Mouse (Mus musculus) frontal cortex, postnatal 25 days (tissue): ENCODE data around the gene Rusc1.
"Not testable (repeated sequence)": the region's sequence is repeated elsewhere in the genome, so short reads cannot be mapped to it uniquely, and the experiment has no call there.

ENCODE experiments used
- DNase-seq, 2 experiments: peaks; one replicate each; pipeline ENCODE4 v3.0.0; 2022; ENCODE audit warnings: low spot score in 2 of 2

Gene Rusc1

GRCm38 (mm10) chr3:89092509-89093090, 511 bp downstream of the Rusc1 start:
- DNase-seq, result no peak

GRCm38 (mm10) chr3:89091811-89092508, 1.2 kb downstream of the Rusc1 start:
- no peak for DNase-seq

- DNase-seq, result peak; percentile 64 to 74
Measured at GRCm38 (mm10) chr3:89090694-89091655, 2.1 kb downstream of the Rusc1 start.

GRCm38 (mm10) chr3:89089882-89090591, 3.1 kb downstream of the Rusc1 start:
- peak; percentile 69 to 83 for DNase-seq

GRCm38 (mm10) chr3:89088974-89089373, 4.1 kb downstream of the Rusc1 start:
- no peak for DNase-seq

- peak; percentile 74 to 77 for DNase-seq
Measured at GRCm38 (mm10) chr3:89087338-89088110, 5.6 kb downstream of the Rusc1 start.

GRCm38 (mm10) chr3:89084654-89085190, 8.4 kb downstream of the Rusc1 start:
- no peak for DNase-seq

GRCm38 (mm10) chr3:89084133-89084532, 9.0 kb downstream of the Rusc1 start:
- no peak for DNase-seq

GRCm38 (mm10) chr3:89082287-89082686, 10.8 kb downstream of the Rusc1 start:
- DNase-seq, result not testable (repeated sequence)

- no peak for DNase-seq
Measured at GRCm38 (mm10) chr3:89077383-89077782, 15.7 kb downstream of the Rusc1 start.

GRCm38 (mm10) chr3:89067265-89067664, 25.8 kb downstream of the Rusc1 start:
- DNase-seq, result no peak

- DNase-seq, result no peak
Measured at GRCm38 (mm10) chr3:89061696-89062095, 31.4 kb downstream of the Rusc1 start.

- DNase-seq, result no peak
Measured at GRCm38 (mm10) chr3:89058783-89059182, 34.3 kb downstream of the Rusc1 start.

GRCm38 (mm10) chr3:89058361-89058760, 34.8 kb downstream of the Rusc1 start:
- no peak for DNase-seq

GRCm38 (mm10) chr3:89043359-89043758, 49.8 kb downstream of the Rusc1 start:
- no peak for DNase-seq
